Mouse (Mus musculus): Measurements from ENCODE around the gene Il16.

DNA sequence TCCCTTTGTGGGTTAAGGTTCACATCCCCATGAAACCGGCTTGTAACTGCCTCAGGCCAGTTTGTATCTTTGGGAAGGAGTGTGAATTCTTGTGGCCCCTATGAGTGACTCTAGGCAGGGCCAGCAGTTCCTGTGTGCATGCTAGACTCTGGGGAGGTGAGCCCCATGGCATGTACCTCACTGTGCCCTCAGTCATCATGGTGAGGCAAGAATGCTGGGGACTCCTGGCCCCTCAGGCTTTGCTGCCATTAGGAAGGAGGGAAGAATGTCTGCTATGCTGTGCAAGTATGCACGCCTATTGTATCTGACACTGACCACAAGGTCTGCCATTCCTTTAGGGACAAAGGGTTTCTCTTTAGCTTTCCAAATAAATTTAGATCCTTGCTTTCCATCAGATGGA is 104.4 kb downstream of the Il16 start:
- TF ChIP-seq GATA1 (IDR thresholded peaks at IDR 0.05; ENCODE audit: low read length) (no peak), TAL1 (IDR thresholded peaks at IDR 0.05; ENCODE audit: low read length) (no peak)
